Comparison of ENCODE assay signal across 9 mouse cellular contexts in the genomic region with DNA sequence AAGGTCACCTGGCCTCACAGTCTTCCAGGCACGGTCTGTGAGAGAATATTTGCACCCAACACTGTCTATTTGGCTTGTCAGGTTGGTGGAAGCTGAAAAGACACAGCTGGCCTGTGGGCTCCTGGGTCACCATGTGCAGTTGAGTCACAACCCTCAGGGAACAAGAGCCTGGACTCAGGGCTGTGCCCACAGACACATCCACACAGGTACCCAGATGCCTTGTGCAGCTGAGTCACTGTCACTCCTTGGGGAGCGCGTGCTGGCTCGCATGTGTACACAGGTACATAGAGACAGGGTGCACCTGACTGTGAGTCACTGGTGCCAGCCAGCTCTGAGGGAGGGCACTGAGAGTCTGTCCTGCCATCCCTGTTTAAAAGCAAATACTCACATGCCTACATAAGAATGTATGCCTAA.
DNase-seq lines count a peak whose midpoint lies in the region; ATAC-seq and TF ChIP-seq lines count a peak whose summit lies in the region.
"Had no signal": no experiment of that assay in that cellular context is flagged by ENCODE, and none has a peak within 500 bp of the region (broad histone marks: within the 10 kb centered on the region; RNA-seq: fewer than 3 reads in every experiment).

No protein-coding gene starts in this region.

- no peaks in the 10 kb centered on the region for H3K9me3 ChIP-seq in intestine, postnatal 0 days (ENCODE audit: control insufficient read depth)
- H3K9me3 ChIP-seq in hindbrain, embryonic 14.5 days (ENCODE audit: control insufficient read depth, low read length) = no peaks in the 10 kb centered on the region

- DNase-seq in cerebellum, postnatal 36 days = peak; percentile 18 to 27
- DNase-seq in cerebellum, postnatal 10 days = no peak
- no peak for DNase-seq in thymus, adult 2 months
- DNase-seq in thymus, postnatal 0 days (ENCODE audit: low spot score) = no peak
- DNase-seq in urinary bladder, postnatal 25 days (ENCODE audit: low spot score) = peak; percentile 29
- no peak for DNase-seq in retina, postnatal 1 day
- no peak for DNase-seq in hindbrain, embryonic 14.5 days (ENCODE audit: low spot score)

- H3K4me3 ChIP-seq in thymus, adult 2 months (ENCODE audit: control insufficient read depth, insufficient read depth, low read length) = no peak overlapping the region
- H3K4me3 ChIP-seq in intestine, postnatal 0 days (ENCODE audit: low read depth, low read length) = no peak overlapping the region
- H3K4me3 ChIP-seq in hindbrain, embryonic 14.5 days (replicated peaks; ENCODE audit: low read length) = no peak overlapping the region

- no peaks in the 10 kb centered on the region for H3K36me3 ChIP-seq in thymus, adult 2 months (ENCODE audit: control insufficient read depth, insufficient read depth, low read length)
- peaks cover 3% of the 10 kb centered on the region; the same call in 1 of the 2 replicates for H3K36me3 ChIP-seq in intestine, postnatal 0 days (ENCODE audit: control insufficient read depth, insufficient read depth)
- H3K36me3 ChIP-seq in hindbrain, embryonic 14.5 days (replicated peaks; ENCODE audit: control insufficient read depth, insufficient read depth) = no peaks in the 10 kb centered on the region

- H3K27me3 ChIP-seq in thymus, adult 2 months (ENCODE audit: control insufficient read depth, insufficient read depth, low read length) = no peaks in the 10 kb centered on the region
- no peaks in the 10 kb centered on the region for H3K27me3 ChIP-seq in intestine, postnatal 0 days (replicated peaks; ENCODE audit: control insufficient read depth, insufficient read depth, low read length)
- H3K27me3 ChIP-seq in hindbrain, embryonic 14.5 days (ENCODE audit: control insufficient read depth, insufficient read depth, low read length) = no peaks in the 10 kb centered on the region

- TF ChIP-seq POLR2A in thymus, adult 2 months (IDR thresholded peaks at IDR 0.05; ENCODE audit: control insufficient read depth, extremely low read depth, insufficient read depth, low read length, poor library complexity) = no peak

- ATAC-seq in intestine, postnatal 0 days = peak; percentile 81
- ATAC-seq in hindbrain, embryonic 14.5 days (ENCODE audit: low FRiP score) = no peak
- ATAC-seq: midbrain, embryonic 16.5 days had no signal

- WGBS in thymus, adult 2 months = 97% methylated on average over 4 of the region's 4 CpGs
- WGBS in intestine, postnatal 0 days = 70% methylated on average over 4 of the region's 4 CpGs
- WGBS in hindbrain, embryonic 14.5 days = 88% methylated on average over 4 of the region's 4 CpGs

- peak overlapping the region; percentile 8; the same call in 1 of the 2 replicates for H3K27ac ChIP-seq in thymus, adult 2 months (ENCODE audit: control insufficient read depth, insufficient read depth, low read length)
- H3K27ac ChIP-seq in intestine, postnatal 0 days (ENCODE audit: low read depth, low read length) = 0 out of 2 replicates have a peak overlapping the region, but pooled peaks have one; percentile 35
- H3K27ac ChIP-seq in hindbrain, embryonic 14.5 days = no peak overlapping the region

- H3K9ac ChIP-seq in intestine, postnatal 0 days (ENCODE audit: low read depth, low read length) = no peak overlapping the region
- H3K9ac ChIP-seq in hindbrain, embryonic 14.5 days = no peak overlapping the region

- TF ChIP-seq CTCF in thymus, adult 2 months (IDR thresholded peaks at IDR 0.05; ENCODE audit: borderline replicate concordance, control insufficient read depth, extremely low read depth, insufficient read depth, low read length, poor library complexity) = no peak
- no peak for TF ChIP-seq CTCF in intestine, postnatal 0 days (IDR thresholded peaks at IDR 0.05; ENCODE audit: low read depth)

- no peak overlapping the region for H3K4me2 ChIP-seq in intestine, postnatal 0 days (replicated peaks; ENCODE audit: low read depth)
- H3K4me2 ChIP-seq in hindbrain, embryonic 14.5 days (replicated peaks) = no peak overlapping the region

- H3K4me1 ChIP-seq in thymus, adult 2 months (replicated peaks; ENCODE audit: control insufficient read depth, insufficient read depth, low read length) = no peaks in the 10 kb centered on the region
- no peaks in the 10 kb centered on the region for H3K4me1 ChIP-seq in intestine, postnatal 0 days (replicated peaks; ENCODE audit: control insufficient read depth, insufficient read depth, low read length)
- H3K4me1 ChIP-seq in hindbrain, embryonic 14.5 days (replicated peaks; ENCODE audit: control insufficient read depth, insufficient read depth, low read length) = no peaks in the 10 kb centered on the region

Comparison
In these comparisons a context has a peak if more than half of its experiments do, and no peak if none do; other contexts are left out.
1. DNase-seq: peak in cerebellum, postnatal 36 days (2 of 2) and urinary bladder, postnatal 25 days (single experiment); none in cerebellum, postnatal 10 days (0 of 2), thymus, adult 2 months (single experiment), thymus, postnatal 0 days (single experiment), retina, postnatal 1 day (single experiment) and hindbrain, embryonic 14.5 days (single experiment).